Mouse (Mus musculus): ENCODE results near the gene Gm12216. TPM values are rescaled to one million over a fixed set of nuclear protein-coding genes. Genes with fewer than 3 reads are reported as not detected.

The Gm12216 gene
- polyA plus RNA-seq, 1 experiment from 2014 or later = 1.5 TPM

- no peak for TF ChIP-seq CTCF (IDR thresholded peaks at IDR 0.05; ENCODE audit: low read depth)
- TF ChIP-seq EP300 (IDR thresholded peaks at IDR 0.05; ENCODE audit: low read depth) = no peak
- DNase-seq (no peak), ATAC-seq (no peak)
- Histone ChIP-seq H3K36me3 (replicated peaks; ENCODE audit: insufficient read depth, low read length) (no peaks in the 10 kb centered on the region), H3K4me3 (ENCODE audit: low read depth, low read length) (no peak overlapping the region), H3K4me2 (ENCODE audit: low read depth, low read length) (no peak overlapping the region), H3K9ac (replicated peaks) (no peak overlapping the region), H3K27me3 (ENCODE audit: insufficient read depth, low read length) (no peaks in the 10 kb centered on the region), H3K27ac (ENCODE audit: low read depth) (no peak overlapping the region), H3K9me3 (ENCODE audit: low read length) (no peaks in the 10 kb centered on the region), H3K4me1 (ENCODE audit: insufficient read depth) (peaks cover 12% of the 10 kb centered on the region)
- 66% methylated on average over 4 of the region's 4 CpGs for WGBS (ENCODE audit: insufficient replicate concordance)
These were observed 16.9 kb downstream of the Gm12216 start for GRCm38 (mm10) chr11:53842161-53842581.

- H3K9ac ChIP-seq (replicated peaks) = no peak overlapping the region
- H3K27me3 ChIP-seq (ENCODE audit: insufficient read depth, low read length) = no peaks in the 10 kb centered on the region
- no peak overlapping the region for H3K4me3 ChIP-seq (ENCODE audit: low read depth, low read length)
- WGBS (ENCODE audit: insufficient replicate concordance) = 60% methylated on average over 12 of the region's 12 CpGs
- no peaks in the 10 kb centered on the region for H3K9me3 ChIP-seq (ENCODE audit: low read length)
- H3K36me3 ChIP-seq (replicated peaks; ENCODE audit: insufficient read depth, low read length) = no peaks in the 10 kb centered on the region
- peaks cover 12% of the 10 kb centered on the region for H3K4me1 ChIP-seq (ENCODE audit: insufficient read depth)
- DNase-seq (no peak), ATAC-seq (no peak)
- TF ChIP-seq EP300 (IDR thresholded peaks at IDR 0.05; ENCODE audit: low read depth) (no peak), CTCF (IDR thresholded peaks at IDR 0.05; ENCODE audit: low read depth) (no peak)
- H3K4me2 ChIP-seq (ENCODE audit: low read depth, low read length) = no peak overlapping the region
- H3K27ac ChIP-seq (ENCODE audit: low read depth) = no peak overlapping the region
These were observed 17.5 kb downstream of the Gm12216 start for GRCm38 (mm10) chr11:53841514-53841913.

- no peak for TF ChIP-seq EP300 (IDR thresholded peaks at IDR 0.05; ENCODE audit: low read depth)
- TF ChIP-seq CTCF (IDR thresholded peaks at IDR 0.05; ENCODE audit: low read depth) = no peak
- no peak overlapping the region for H3K4me2 ChIP-seq (ENCODE audit: low read depth, low read length)
- no peak for DNase-seq
- no peak overlapping the region for H3K4me3 ChIP-seq (ENCODE audit: low read depth, low read length)
- H3K4me1 ChIP-seq (ENCODE audit: insufficient read depth) = peaks cover 17% of the 10 kb centered on the region
- H3K27ac ChIP-seq (ENCODE audit: low read depth) = no peak overlapping the region
- no peaks in the 10 kb centered on the region for H3K27me3 ChIP-seq (ENCODE audit: insufficient read depth, low read length)
- peak; percentile 29; the same call in 1 of the 2 replicates for ATAC-seq
- H3K9me3 ChIP-seq (ENCODE audit: low read length) = no peaks in the 10 kb centered on the region
- no peaks in the 10 kb centered on the region for H3K36me3 ChIP-seq (replicated peaks; ENCODE audit: insufficient read depth, low read length)
- whole genome bisulfite sequencing (ENCODE audit: insufficient replicate concordance) = 48% methylated on average over 8 of the region's 8 CpGs
- H3K9ac ChIP-seq (replicated peaks) = no peak overlapping the region
These were observed 19.1 kb downstream of the Gm12216 start for GRCm38 (mm10) chr11:53839663-53840642.

- DNase-seq = peak; percentile 25
- WGBS (ENCODE audit: insufficient replicate concordance) = 50% methylated on average over 6 of the region's 6 CpGs
- peaks cover 17% of the 10 kb centered on the region for H3K4me1 ChIP-seq (ENCODE audit: insufficient read depth)
- no peak overlapping the region for H3K27ac ChIP-seq (ENCODE audit: low read depth)
- H3K9ac ChIP-seq (replicated peaks) = no peak overlapping the region
- no peak overlapping the region for H3K4me2 ChIP-seq (ENCODE audit: low read depth, low read length)
- no peaks in the 10 kb centered on the region for H3K27me3 ChIP-seq (ENCODE audit: insufficient read depth, low read length)
- no peaks in the 10 kb centered on the region for H3K36me3 ChIP-seq (replicated peaks; ENCODE audit: insufficient read depth, low read length)
- TF ChIP-seq CTCF (IDR thresholded peaks at IDR 0.05; ENCODE audit: low read depth) (peak; percentile 45), EP300 (IDR thresholded peaks at IDR 0.05; ENCODE audit: low read depth) (no peak)
- peak; percentile 44; the same call in 1 of the 2 replicates for ATAC-seq
- H3K9me3 ChIP-seq (ENCODE audit: low read length) = no peaks in the 10 kb centered on the region
- no peak overlapping the region for H3K4me3 ChIP-seq (ENCODE audit: low read depth, low read length)
These were observed 19.9 kb downstream of the Gm12216 start for GRCm38 (mm10) chr11:53839147-53839546.

- TF ChIP-seq EP300 (IDR thresholded peaks at IDR 0.05; ENCODE audit: low read depth) (no peak), CTCF (IDR thresholded peaks at IDR 0.05; ENCODE audit: low read depth) (no peak)
These were observed 21.3 kb downstream of the Gm12216 start for GRCm38 (mm10) chr11:53837731-53838130.

GRCm38 (mm10) chr11:53835379-53836010 lies 23.6 kb downstream of the Gm12216 start:
- Histone ChIP-seq H3K4me1 (ENCODE audit: insufficient read depth) (peaks cover 17% of the 10 kb centered on the region), H3K9me3 (ENCODE audit: low read length) (no peaks in the 10 kb centered on the region), H3K27me3 (ENCODE audit: insufficient read depth, low read length) (no peaks in the 10 kb centered on the region), H3K36me3 (replicated peaks; ENCODE audit: insufficient read depth, low read length) (no peaks in the 10 kb centered on the region), H3K27ac (ENCODE audit: low read depth) (no peak overlapping the region), H3K4me3 (ENCODE audit: low read depth, low read length) (no peak overlapping the region), H3K4me2 (ENCODE audit: low read depth, low read length) (no peak overlapping the region), H3K9ac (replicated peaks) (no peak overlapping the region)
- no peak for DNase-seq
- 52% methylated on average over 4 of the region's 4 CpGs for WGBS (ENCODE audit: insufficient replicate concordance)
- TF ChIP-seq CTCF (IDR thresholded peaks at IDR 0.05; ENCODE audit: low read depth) (no peak), EP300 (IDR thresholded peaks at IDR 0.05; ENCODE audit: low read depth) (no peak)
- ATAC-seq = no peak

More at GRCm38 (mm10) chr11:53837731-53838130, 21.3 kb downstream of the Gm12216 start:
- ATAC-seq (no peak), DNase-seq (no peak)
- H3K9ac ChIP-seq (replicated peaks) = no peak overlapping the region
- no peaks in the 10 kb centered on the region for H3K36me3 ChIP-seq (replicated peaks; ENCODE audit: insufficient read depth, low read length)
- H3K27me3 ChIP-seq (ENCODE audit: insufficient read depth, low read length) = no peaks in the 10 kb centered on the region
- no peak overlapping the region for H3K4me2 ChIP-seq (ENCODE audit: low read depth, low read length)
- H3K27ac ChIP-seq (ENCODE audit: low read depth) = no peak overlapping the region
- no peak overlapping the region for H3K4me3 ChIP-seq (ENCODE audit: low read depth, low read length)
- H3K4me1 ChIP-seq (ENCODE audit: insufficient read depth) = peaks cover 17% of the 10 kb centered on the region
- H3K9me3 ChIP-seq (ENCODE audit: low read length) = no peaks in the 10 kb centered on the region
- 86% methylated on average over 5 of the region's 5 CpGs for WGBS (ENCODE audit: insufficient replicate concordance)
